Mouse (Mus musculus): ENCODE data around the gene Asgr1. TPM values are rescaled to one million over a fixed set of nuclear protein-coding genes. Genes with fewer than 3 reads are reported as not detected.
A peak's percentile ranks its signal among the peaks of the same experiment; 100 is the strongest.

The Asgr1 gene
- total and polyA plus RNA-seq, 3 experiments = not detected

GRCm38 (mm10) chr11:70020731-70021263 lies 33.1 kb upstream of the Asgr1 start:
- Histone ChIP-seq H3K79me2 (replicated peaks; ENCODE audit: control insufficient read depth, extremely low read depth, insufficient read depth, poor library complexity, severe bottlenecking) (no peaks in the 10 kb centered on the region), H3K9ac (ENCODE audit: insufficient read depth, low read depth) (peak overlapping the region; percentile 10; the same call in 1 of the 2 replicates), H3K36me3 (replicated peaks in 1 of 2; ENCODE audit: control insufficient read depth in 1 of 2, insufficient read depth in 1 of 2, low read length in 1 of 2) (no peaks in the 10 kb centered on the region), H3K4me1 (ENCODE audit: control insufficient read depth in 1 of 2, insufficient read depth in 2 of 2) (peaks cover 8 to 28% of the 10 kb centered on the region in 2 experiments; a peak in 3 of 4 replicates), H3K4me2 (ENCODE audit: insufficient read depth, low read depth, poor library complexity, severe bottlenecking) (peak overlapping the region; percentile 68), H3K9me3 (replicated peaks; ENCODE audit: low read length) (no peaks in the 10 kb centered on the region), H3K4me3 (replicated peaks in 1 of 3; ENCODE audit: low read depth in 2 of 3, low read length in 2 of 3, poor library complexity in 1 of 3) (peak overlapping the region; percentile 51 to 59 (median 52)), H3K27ac (ENCODE audit: insufficient read depth, low read depth) (no peak overlapping the region), H3K27me3 (replicated peaks) (peaks cover 10% of the 10 kb centered on the region)
- dilution Hi-C loops (cut with MboI; ENCODE audit: extremely low pct_ligation_motif_present, extremely low pct_unique_long_range_greater_than_20kb, low sequenced_read_pairs) = no loop called here
- in situ Hi-C loops (cut with MboI; ENCODE audit: low pct_ligation_motif_present, low pct_unique_long_range_greater_than_20kb, low sequenced_read_pairs) = loop anchor here (25.0 kb wide), 1 partner anchor 933 kb away; the partner anchor contains the start of genes Per1 and Vamp2
- peak; percentile 93 for DNase-seq (ENCODE audit: extremely low read depth)
- TF ChIP-seq UBTF (IDR thresholded peaks at IDR 0.05; ENCODE audit: low read depth, low read length) = no peak
- TF ChIP-seq RAD21 (IDR thresholded peaks at IDR 0.05; ENCODE audit: low read depth, low read length) = no peak; the same call in 1 of the 2 replicates
- no peak for TF ChIP-seq MAFK (IDR thresholded peaks at IDR 0.05; ENCODE audit: insufficient replicate concordance, low read length)
- TF ChIP-seq IRF4 (IDR thresholded peaks at IDR 0.05; ENCODE audit: low read depth, low read length) = 0 out of 2 replicates have a peak, but pooled peaks have one; percentile 8
- TF ChIP-seq KAT2A (IDR thresholded peaks at IDR 0.05; ENCODE audit: insufficient replicate concordance, low read length) = peak; percentile 96; the same call in 1 of the 2 replicates
- peak; percentile 79; the same call in 1 of the 2 replicates for TF ChIP-seq MYC (IDR thresholded peaks at IDR 0.05; ENCODE audit: low read depth, low read length)
- 0 out of 2 replicates have a peak, but pooled peaks have one; percentile 37 for TF ChIP-seq TBP (conservative IDR thresholded peaks at IDR 0.05; ENCODE audit: low read depth, low read length)
- no peak for TF ChIP-seq USF1 (IDR thresholded peaks at IDR 0.05; ENCODE audit: low read depth, low read length)
- TF ChIP-seq CTCF (conservative IDR thresholded peaks at IDR 0.05 in 1 of 2, IDR thresholded peaks at IDR 0.05 in 1 of 2; ENCODE audit: low read depth in 2 of 2, low read length in 2 of 2) = peak; percentile 27 to 63; a peak in 3 of 4 replicates
- TF ChIP-seq TCF12 (IDR thresholded peaks at IDR 0.05; ENCODE audit: low read depth, low read length) = no peak
- peak; percentile 87; the same call in 1 of the 2 replicates for TF ChIP-seq GABPA (IDR thresholded peaks at IDR 0.05; ENCODE audit: insufficient replicate concordance, low read depth, low read length)
- TF ChIP-seq MAZ (IDR thresholded peaks at IDR 0.05; ENCODE audit: low read depth, low read length) = peak; percentile 3; the same call in 1 of the 2 replicates
- no peak for TF ChIP-seq JUN (IDR thresholded peaks at IDR 0.05; ENCODE audit: insufficient read depth, low read depth, low read length)
- peak; percentile 97 for TF ChIP-seq HCFC1 (IDR thresholded peaks at IDR 0.05; ENCODE audit: low read depth, low read length)

- H3K4me3 ChIP-seq (replicated peaks in 1 of 3; ENCODE audit: low read depth in 2 of 3, low read length in 2 of 3, poor library complexity in 1 of 3) = peak overlapping the region; percentile 51 to 59 (median 52)
- H3K4me2 ChIP-seq (ENCODE audit: insufficient read depth, low read depth, poor library complexity, severe bottlenecking) = peak overlapping the region; percentile 68
- no peak overlapping the region for H3K27ac ChIP-seq (ENCODE audit: insufficient read depth, low read depth)
- no peak overlapping the region for H3K9ac ChIP-seq (ENCODE audit: insufficient read depth, low read depth)
- H3K36me3 ChIP-seq (replicated peaks in 1 of 2; ENCODE audit: control insufficient read depth in 1 of 2, insufficient read depth in 1 of 2, low read length in 1 of 2) = no peaks in the 10 kb centered on the region
- dilution Hi-C loops (cut with MboI; ENCODE audit: extremely low pct_ligation_motif_present, extremely low pct_unique_long_range_greater_than_20kb, low sequenced_read_pairs) (no loop called here), in situ Hi-C loops (cut with MboI; ENCODE audit: low pct_ligation_motif_present, low pct_unique_long_range_greater_than_20kb, low sequenced_read_pairs) (loop anchor here (25.0 kb wide), 1 partner anchor 934 kb away; the partner anchor contains the start of genes Per1 and Vamp2)
- H3K79me2 ChIP-seq (replicated peaks; ENCODE audit: control insufficient read depth, extremely low read depth, insufficient read depth, poor library complexity, severe bottlenecking) = no peaks in the 10 kb centered on the region
- no peaks in the 10 kb centered on the region for H3K9me3 ChIP-seq (replicated peaks; ENCODE audit: low read length)
- peaks cover 8 to 27% of the 10 kb centered on the region in 2 experiments; a peak in 3 of 4 replicates for H3K4me1 ChIP-seq (ENCODE audit: control insufficient read depth in 1 of 2, insufficient read depth in 2 of 2)
- H3K27me3 ChIP-seq (replicated peaks) = peaks cover 13% of the 10 kb centered on the region
- peak; percentile 100 for DNase-seq (ENCODE audit: extremely low read depth)
- TF ChIP-seq NRF1 (IDR thresholded peaks at IDR 0.05; ENCODE audit: low read depth, low read length) = peak; percentile 34; the same call in 1 of the 2 replicates
- TF ChIP-seq BHLHE40 (IDR thresholded peaks at IDR 0.05; ENCODE audit: low read depth, low read length) = 0 out of 2 replicates have a peak, but pooled peaks have one; percentile 10
- TF ChIP-seq ZMIZ1 (IDR thresholded peaks at IDR 0.05; ENCODE audit: low read depth, low read length) = no peak
- TF ChIP-seq CHD2 (IDR thresholded peaks at IDR 0.05; ENCODE audit: low read length) = peak; percentile 69
- TF ChIP-seq IRF4 (IDR thresholded peaks at IDR 0.05; ENCODE audit: low read depth, low read length) = 0 out of 2 replicates have a peak, but pooled peaks have one; percentile 6
- no peak for TF ChIP-seq RCOR1 (conservative IDR thresholded peaks at IDR 0.05; ENCODE audit: low read depth, low read length)
- no peak for TF ChIP-seq JUND (conservative IDR thresholded peaks at IDR 0.05; ENCODE audit: low read depth, low read length)
- no peak for TF ChIP-seq RAD21 (IDR thresholded peaks at IDR 0.05; ENCODE audit: low read depth, low read length)
- TF ChIP-seq MXI1 (IDR thresholded peaks at IDR 0.05; ENCODE audit: low read depth, low read length) = peak; percentile 75
- peak; percentile 85 for TF ChIP-seq MAZ (IDR thresholded peaks at IDR 0.05; ENCODE audit: low read depth, low read length)
- peak; percentile 41; the same call in 1 of the 2 replicates for TF ChIP-seq MEF2A (IDR thresholded peaks at IDR 0.05; ENCODE audit: borderline replicate concordance, low read depth, low read length)
- peak; percentile 84 for TF ChIP-seq ZNF384 (IDR thresholded peaks at IDR 0.05; ENCODE audit: low read depth, low read length)
- TF ChIP-seq SIN3A (IDR thresholded peaks at IDR 0.05; ENCODE audit: low read length) = peak; percentile 81
- no peak for TF ChIP-seq ZC3H11A (IDR thresholded peaks at IDR 0.05; ENCODE audit: low read depth, low read length)
- peak; percentile 54 for TF ChIP-seq ELF1 (IDR thresholded peaks at IDR 0.05; ENCODE audit: low read depth, low read length)
- TF ChIP-seq MAX (IDR thresholded peaks at IDR 0.05; ENCODE audit: low read length) = peak; percentile 47; the same call in 1 of the 2 replicates
Observed at GRCm38 (mm10) chr11:70021264-70022132, 32.4 kb upstream of the Asgr1 start.
